Mouse (Mus musculus) C2C12 (cell line): ENCODE results near the gene Gm11985. TPM values are rescaled to one million over a fixed set of nuclear protein-coding genes. Genes with fewer than 3 reads are reported as not detected.

Experiments used
- H3K27me3 ChIP-seq: one replicate; pipeline ENCODE4 v1.6.1; 2011; ENCODE audit not compliant: control insufficient read depth, insufficient read depth, insufficient read length
- H3K36me3 ChIP-seq: one replicate; pipeline ENCODE4 v1.6.1; 2011; ENCODE audit not compliant: control insufficient read depth, insufficient read depth
- H3K4me3 ChIP-seq: one replicate; pipeline ENCODE4 v1.5.1; 2011; ENCODE audit warnings: mild to moderate bottlenecking, control low read depth; ENCODE audit not compliant: poor library complexity, insufficient read depth, severe bottlenecking
- H3K79me2 ChIP-seq: one replicate; pipeline ENCODE4 v1.6.1; 2011; ENCODE audit not compliant: control insufficient read depth, insufficient read depth
- H3K79me3 ChIP-seq: one replicate; pipeline ENCODE4 v1.6.1; 2011; ENCODE audit warnings: low read depth, control low read depth
- H3ac ChIP-seq: one replicate; pipeline ENCODE3; 2011; ENCODE audit warnings: low read depth; ENCODE audit not compliant: control insufficient read depth, insufficient read length
- CEBPB ChIP-seq: IDR thresholded peaks from one replicate; pipeline ENCODE4 v1.6.1; 2011; ENCODE audit warnings: low read depth, mild to moderate bottlenecking, control low read depth, moderate library complexity
- CTCF ChIP-seq: IDR thresholded peaks from one replicate; pipeline ENCODE4 v1.5.1; 2011; ENCODE audit not compliant: control insufficient read depth, insufficient read depth, insufficient read length
- FOSL1 ChIP-seq: IDR thresholded peaks from one replicate; pipeline ENCODE4 v1.8.0; 2011; ENCODE audit warnings: mild to moderate bottlenecking, low read length; ENCODE audit not compliant: poor library complexity, insufficient read depth, severe bottlenecking
- MAX ChIP-seq: IDR thresholded peaks from one replicate; pipeline ENCODE4 v1.6.1; 2011; ENCODE audit warnings: mild to moderate bottlenecking, control low read depth
- MYOD1 ChIP-seq: IDR thresholded peaks from one replicate; pipeline ENCODE4 v1.6.1; 2011; ENCODE audit warnings: low read depth; ENCODE audit not compliant: control insufficient read depth, insufficient read length
- MYOG ChIP-seq: IDR thresholded peaks from one replicate; pipeline ENCODE4 v1.6.1; 2011; ENCODE audit not compliant: control insufficient read depth, insufficient read length; ENCODE audit errors: extremely low read depth
- USF1 ChIP-seq: IDR thresholded peaks from one replicate; pipeline ENCODE4 v1.6.1; 2011; ENCODE audit warnings: low read depth, mild to moderate bottlenecking, control low read depth, moderate library complexity
- polyA plus RNA-seq: library from polyadenylated mRNA; unstranded; fragments of >200 nt; fragmentation: generic; extraction: Trizol; gene quantifications from one replicate; pipeline ENCODE4 v1.2.1, GENCODE M21; 2012; ENCODE audit warnings: missing spikeins

Gm11985 gene
- polyA plus RNA-seq, 1 experiment = not detected

DNA sequence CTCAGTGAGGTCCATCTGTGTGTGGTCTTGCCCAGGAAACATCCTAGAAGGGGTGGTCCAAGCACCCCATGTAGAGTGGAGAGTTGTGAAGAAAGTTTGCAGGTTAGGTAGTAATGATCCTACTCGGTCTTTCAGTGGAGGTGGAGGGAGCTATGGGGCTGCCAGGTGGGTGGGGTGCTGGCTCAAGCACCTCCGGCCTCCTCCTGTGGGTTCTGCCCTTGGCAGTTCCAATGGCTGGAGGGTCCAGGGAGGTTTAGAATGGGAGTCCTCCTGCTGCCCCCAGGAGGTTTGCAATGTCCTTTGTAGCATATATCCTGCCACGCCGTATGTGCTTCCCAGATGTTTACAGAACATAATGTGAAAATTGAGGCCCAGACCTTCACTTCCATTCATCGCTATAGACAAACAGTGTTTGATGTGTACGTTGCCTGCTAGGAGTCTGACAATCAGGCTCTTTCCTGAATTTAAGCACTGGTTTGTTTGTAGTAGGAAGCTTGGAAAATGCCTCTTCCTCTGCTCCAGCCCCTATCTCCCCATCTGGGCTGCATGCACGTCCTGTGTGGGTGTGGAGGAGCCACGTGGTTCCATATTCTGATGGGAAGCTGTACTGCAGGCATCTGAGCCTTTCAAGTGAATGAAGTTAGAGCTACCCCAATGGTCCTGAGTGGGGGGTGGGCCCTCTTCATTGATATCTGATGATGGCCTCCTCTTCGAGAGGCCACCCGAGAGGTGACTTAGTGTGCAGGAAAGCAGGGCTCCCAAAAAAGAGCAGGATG lies 10.3 kb upstream of the Gm11985 start:
- H3K79me3 ChIP-seq = no peaks in the 10 kb centered on the region
- H3K27me3 ChIP-seq = no peaks in the 10 kb centered on the region
- TF ChIP-seq MAX (no peak), FOSL1 (no peak), MYOD1 (no peak), CTCF (no peak), USF1 (no peak), MYOG (no peak), CEBPB (no peak)
- H3ac ChIP-seq = no peak overlapping the region
- no peaks in the 10 kb centered on the region for H3K79me2 ChIP-seq
- H3K4me3 ChIP-seq = no peak overlapping the region
- H3K36me3 ChIP-seq = no peaks in the 10 kb centered on the region

DNA sequence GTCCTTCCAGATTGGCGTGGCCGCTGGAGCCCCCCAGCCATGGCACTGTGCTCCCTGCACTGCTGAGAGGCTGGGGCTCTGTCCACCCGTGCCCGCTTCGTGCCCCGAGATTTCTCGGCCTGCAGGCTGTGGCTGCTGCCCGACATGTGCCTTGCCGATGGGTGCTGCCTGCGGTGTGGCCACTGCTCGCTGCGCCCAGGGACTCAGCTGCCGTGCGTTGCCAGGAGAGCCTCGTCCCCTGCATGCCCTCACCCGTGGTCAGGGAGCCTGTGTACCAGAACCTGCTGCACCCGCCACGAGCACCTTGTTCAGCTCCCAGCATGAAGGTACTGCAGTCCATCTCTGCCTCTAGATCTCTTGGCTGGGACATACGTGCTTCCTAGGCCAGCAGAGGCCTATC lies 9.6 kb upstream of the Gm11985 start:
- no peak overlapping the region for H3K4me3 ChIP-seq

DNA sequence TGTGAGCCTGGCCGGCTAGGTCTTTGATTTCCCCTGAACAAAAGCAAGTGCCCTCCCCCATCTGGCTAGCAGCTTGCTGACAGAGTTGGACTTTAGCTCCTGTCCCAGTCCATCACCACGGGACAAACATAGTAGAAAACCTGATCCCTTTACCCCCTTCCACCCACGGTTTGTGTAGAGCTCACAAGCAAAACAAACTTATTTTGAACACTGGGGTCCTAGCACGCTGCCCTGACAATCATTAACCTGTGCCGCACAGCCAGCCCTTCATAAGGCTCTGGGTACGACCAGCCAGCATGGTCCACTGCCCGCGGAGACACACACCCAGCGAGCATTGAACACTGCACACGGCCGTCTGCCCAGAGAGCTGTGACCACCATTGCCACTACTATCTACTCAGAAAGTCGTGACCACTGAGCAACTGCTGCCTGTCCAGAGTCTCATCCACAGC lies 9.1 kb upstream of the Gm11985 start, which contains the start of gene Igfbp1:
Gene Igfbp1, plus strand, starts transcription at position 292 of the 451 bp plus-strand sequence.
- no peaks in the 10 kb centered on the region for H3K79me3 ChIP-seq
- no peak for TF ChIP-seq USF1
- TF ChIP-seq FOSL1 = no peak
- no peak for TF ChIP-seq MYOG
- no peak for TF ChIP-seq MAX
- no peak for TF ChIP-seq CTCF
- TF ChIP-seq CEBPB = no peak
- TF ChIP-seq MYOD1 = no peak
- H3K27me3 ChIP-seq = no peaks in the 10 kb centered on the region
- no peaks in the 10 kb centered on the region for H3K36me3 ChIP-seq
- no peak within 1 kb of the TSS for H3ac ChIP-seq
- no peak within 1 kb of the TSS for H3K4me3 ChIP-seq
- no peaks in the 10 kb centered on the region for H3K79me2 ChIP-seq

More for the DNA sequence above, 9.6 kb upstream of the Gm11985 start:
- H3K79me3 ChIP-seq = no peaks in the 10 kb centered on the region
- no peaks in the 10 kb centered on the region for H3K27me3 ChIP-seq
- H3ac ChIP-seq = no peak overlapping the region
- no peak for TF ChIP-seq MYOD1
- H3K79me2 ChIP-seq = no peaks in the 10 kb centered on the region
- H3K36me3 ChIP-seq = no peaks in the 10 kb centered on the region

DNA sequence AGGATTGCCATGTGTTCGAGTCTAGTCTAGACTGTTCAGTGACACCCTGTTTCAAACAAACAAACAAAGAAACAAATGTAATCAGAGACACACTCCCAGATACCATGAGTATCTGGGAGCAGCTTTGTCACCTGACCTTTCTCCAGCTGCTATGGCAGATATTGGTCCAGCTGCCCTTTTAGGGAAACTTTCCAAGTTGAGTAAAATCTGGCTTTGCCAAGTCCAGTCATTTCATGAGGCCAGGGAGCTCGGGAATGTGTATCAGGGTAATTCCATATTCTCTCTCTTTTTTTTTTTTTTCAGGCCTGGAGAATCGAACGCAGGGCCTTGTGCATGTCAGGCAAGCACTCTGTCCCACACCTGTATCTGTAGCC lies 6.9 kb upstream of the Gm11985 start:
- Histone ChIP-seq H3K36me3 (no peaks in the 10 kb centered on the region), H3K27me3 (no peaks in the 10 kb centered on the region), H3ac (no peak overlapping the region)

DNA sequence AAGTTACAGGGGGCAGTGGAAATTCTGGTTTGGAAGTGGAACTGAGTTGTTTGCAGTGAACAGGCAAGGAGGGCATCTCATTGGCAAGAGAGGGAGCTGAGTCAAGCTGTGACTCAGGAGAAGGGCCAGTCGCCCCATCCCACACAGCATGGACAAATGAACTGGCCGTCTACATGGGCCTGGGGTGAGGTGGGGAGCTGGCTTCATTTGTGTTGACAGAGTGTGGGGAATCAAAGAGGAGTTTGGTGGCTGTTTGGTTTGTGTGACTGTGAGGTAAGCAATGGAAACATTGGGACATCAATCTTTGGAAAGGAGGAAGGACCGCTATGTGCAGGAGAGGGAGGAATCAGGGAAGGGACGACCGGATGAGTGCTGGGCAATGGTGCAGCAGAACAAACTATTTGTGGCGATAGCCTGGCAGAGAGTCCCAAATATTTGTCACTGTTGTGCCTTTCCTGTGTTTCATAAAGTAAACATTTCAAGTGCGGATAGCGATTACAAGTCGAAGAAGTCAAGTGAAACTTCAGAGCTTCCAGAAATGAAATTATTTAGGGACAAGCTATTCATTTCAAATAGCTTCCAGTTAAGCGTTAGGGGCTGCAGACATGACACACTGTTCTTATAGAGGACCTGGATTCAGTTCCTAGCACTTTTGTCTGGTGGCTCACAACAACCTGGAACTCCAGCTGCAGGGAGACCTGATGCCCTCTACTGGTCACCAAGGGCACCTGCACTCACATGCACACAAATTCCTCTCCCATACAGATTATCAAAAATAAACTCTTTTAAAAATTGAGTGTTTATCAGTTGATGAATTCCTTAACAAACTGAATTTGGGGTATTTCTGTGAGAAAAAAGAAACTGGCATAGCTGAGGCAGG lies 6.3 kb upstream of the Gm11985 start:
- H3ac ChIP-seq = no peak overlapping the region
- H3K36me3 ChIP-seq = no peaks in the 10 kb centered on the region
- no peak overlapping the region for H3K4me3 ChIP-seq
- TF ChIP-seq MYOD1 = no peak
- no peak for TF ChIP-seq FOSL1
- TF ChIP-seq MAX = no peak
- no peak for TF ChIP-seq USF1
- no peak for TF ChIP-seq CEBPB
- no peak for TF ChIP-seq CTCF
- TF ChIP-seq MYOG = no peak
- no peaks in the 10 kb centered on the region for H3K79me3 ChIP-seq
- no peaks in the 10 kb centered on the region for H3K79me2 ChIP-seq
- H3K27me3 ChIP-seq = no peaks in the 10 kb centered on the region

More for the DNA sequence above, 6.9 kb upstream of the Gm11985 start:
- H3K4me3 ChIP-seq = no peak overlapping the region
- H3K79me3 ChIP-seq = no peaks in the 10 kb centered on the region
- H3K79me2 ChIP-seq = no peaks in the 10 kb centered on the region
- TF ChIP-seq CTCF = no peak

DNA sequence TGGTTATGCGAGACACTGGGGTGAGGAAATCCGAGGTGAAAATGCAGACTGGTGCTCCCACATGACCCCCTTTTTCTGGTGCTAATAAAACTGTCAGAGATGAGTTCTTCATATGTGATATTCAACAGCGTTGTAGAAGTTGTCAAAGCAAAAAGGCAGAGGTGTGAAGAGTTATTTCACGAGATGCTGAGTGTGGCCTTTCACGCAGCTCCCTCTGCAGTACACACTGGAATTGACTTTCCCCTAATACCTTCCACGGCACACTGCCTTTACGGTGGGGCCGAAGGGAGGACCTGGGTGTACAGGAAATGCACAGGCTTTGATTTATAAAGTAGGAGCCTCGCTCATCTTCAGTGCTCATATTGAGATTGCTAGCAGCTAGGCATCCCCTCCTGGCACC lies 4.8 kb upstream of the Gm11985 start:
- Histone ChIP-seq H3K79me3 (no peaks in the 10 kb centered on the region), H3K27me3 (no peaks in the 10 kb centered on the region), H3ac (no peak overlapping the region), H3K4me3 (no peak overlapping the region), H3K36me3 (no peaks in the 10 kb centered on the region), H3K79me2 (no peaks in the 10 kb centered on the region)
- TF ChIP-seq MYOD1 (no peak), MAX (no peak), USF1 (no peak), CTCF (no peak), FOSL1 (no peak), CEBPB (no peak), MYOG (no peak)
